ENCODE assay signal across 10 mouse cellular contexts in genomic region chr3:55600286-55600685, GRCm38 (mm10).
A peak's percentile ranks its signal among the peaks of the same experiment; 100 is the strongest.
DNase-seq lines count a peak whose midpoint lies in the region; ATAC-seq and TF ChIP-seq lines count a peak whose summit lies in the region.
"Had no signal": no experiment of that assay in that cellular context is flagged by ENCODE, and none has a peak within 500 bp of the region (broad histone marks: within the 10 kb centered on the region; RNA-seq: fewer than 3 reads in every experiment).

No protein-coding gene starts in this region.

- ATAC-seq in embryonic facial prominence, embryonic 13.5 days (ENCODE audit: insufficient number of reproducible peaks, insufficient read depth, low FRiP score, low TSS enrichment, low read depth) = no peak
- ATAC-seq in hindbrain, embryonic 16.5 days = no peak
- no peak for ATAC-seq in forebrain, postnatal 0 days

- H3K27me3 ChIP-seq in embryonic facial prominence, embryonic 13.5 days = no peaks in the 10 kb centered on the region
- no peaks in the 10 kb centered on the region for H3K27me3 ChIP-seq in hindbrain, embryonic 16.5 days (replicated peaks; ENCODE audit: control insufficient read depth, insufficient read depth, low read length)
- no peaks in the 10 kb centered on the region for H3K27me3 ChIP-seq in forebrain, postnatal 0 days (ENCODE audit: insufficient read depth, low read length)
- H3K27me3 ChIP-seq: midbrain, embryonic 12.5 days had no signal

- DNase-seq in cerebellum, postnatal 36 days = peak; percentile 51 to 54
- no peak for DNase-seq in cerebellum, adult 11 months
- DNase-seq in 3T3-L1 (ENCODE audit: low read depth, low spot score) = peak; percentile 99
- peak; percentile 27 for DNase-seq in ovary, postnatal 36 days (ENCODE audit: low spot score)
- no peak for DNase-seq in forebrain, postnatal 0 days
- DNase-seq in spleen, postnatal 10 days (ENCODE audit: low spot score in 2 of 2) = no peak

- WGBS in embryonic facial prominence, embryonic 13.5 days = 61% methylated on average over 2 of the region's 2 CpGs
- 76% methylated on average over 2 of the region's 2 CpGs for WGBS in hindbrain, embryonic 16.5 days
- WGBS in forebrain, postnatal 0 days = 75% methylated on average over 2 of the region's 2 CpGs

- peak overlapping the region; percentile 66; the same call in 1 of the 2 replicates for H3K27ac ChIP-seq in embryonic facial prominence, embryonic 13.5 days
- peak overlapping the region; percentile 39; the same call in 1 of the 2 replicates for H3K27ac ChIP-seq in hindbrain, embryonic 16.5 days (ENCODE audit: low read depth, low read length)
- no peak overlapping the region for H3K27ac ChIP-seq in forebrain, postnatal 0 days (ENCODE audit: low read depth, low read length)
- H3K27ac ChIP-seq: midbrain, embryonic 12.5 days had no signal

- H3K9me3 ChIP-seq in embryonic facial prominence, embryonic 13.5 days = no peaks in the 10 kb centered on the region
- H3K9me3 ChIP-seq in hindbrain, embryonic 16.5 days (ENCODE audit: control insufficient read depth, low read length) = no peaks in the 10 kb centered on the region
- no peaks in the 10 kb centered on the region for H3K9me3 ChIP-seq in forebrain, postnatal 0 days (ENCODE audit: low read length)
- H3K9me3 ChIP-seq: midbrain, embryonic 12.5 days had no signal

- TF ChIP-seq CTCF in forebrain, postnatal 0 days (IDR thresholded peaks at IDR 0.05; ENCODE audit: low read depth) = no peak

- H3K4me2 ChIP-seq in embryonic facial prominence, embryonic 13.5 days = no peak overlapping the region
- H3K4me2 ChIP-seq in hindbrain, embryonic 16.5 days (ENCODE audit: low read length) = no peak overlapping the region
- no peak overlapping the region for H3K4me2 ChIP-seq in forebrain, postnatal 0 days (ENCODE audit: low read depth)
- H3K4me2 ChIP-seq: midbrain, embryonic 12.5 days had no signal

- H3K4me1 ChIP-seq in embryonic facial prominence, embryonic 13.5 days = peaks cover 26% of the 10 kb centered on the region
- peaks cover 2% of the 10 kb centered on the region; the same call in 1 of the 2 replicates for H3K4me1 ChIP-seq in hindbrain, embryonic 16.5 days (ENCODE audit: control insufficient read depth, insufficient read depth, low read depth, low read length)
- H3K4me1 ChIP-seq in forebrain, postnatal 0 days (ENCODE audit: insufficient read depth) = 0 out of 2 replicates have a peak, but pooled peaks cover 3% of the 10 kb centered on the region
- H3K4me1 ChIP-seq: midbrain, embryonic 12.5 days had no signal

- no peak overlapping the region for H3K9ac ChIP-seq in embryonic facial prominence, embryonic 13.5 days
- no peak overlapping the region for H3K9ac ChIP-seq in hindbrain, embryonic 16.5 days (ENCODE audit: low read depth, low read length)
- no peak overlapping the region for H3K9ac ChIP-seq in forebrain, postnatal 0 days
- H3K9ac ChIP-seq: midbrain, embryonic 12.5 days had no signal

- no peaks in the 10 kb centered on the region for H3K36me3 ChIP-seq in embryonic facial prominence, embryonic 13.5 days
- H3K36me3 ChIP-seq in hindbrain, embryonic 16.5 days (ENCODE audit: control insufficient read depth, insufficient read depth, low read length) = no peaks in the 10 kb centered on the region
- H3K36me3 ChIP-seq in forebrain, postnatal 0 days (ENCODE audit: insufficient read depth) = no peaks in the 10 kb centered on the region
- H3K36me3 ChIP-seq: midbrain, embryonic 12.5 days had no signal

- H3K4me3 ChIP-seq in embryonic facial prominence, embryonic 13.5 days = no peak overlapping the region
- no peak overlapping the region for H3K4me3 ChIP-seq in hindbrain, embryonic 16.5 days (ENCODE audit: low read length)
- no peak overlapping the region for H3K4me3 ChIP-seq in forebrain, postnatal 0 days (ENCODE audit: low read depth, low read length)
- H3K4me3 ChIP-seq: erythroblast, embryonic 14.5 days; midbrain, embryonic 12.5 days had no signal

Comparison
In these comparisons a context has a peak if more than half of its experiments do, and no peak if none do; other contexts are left out.
1. DNase-seq: peak in cerebellum, postnatal 36 days (2 of 2), 3T3-L1 (single experiment) and ovary, postnatal 36 days (single experiment); none in cerebellum, adult 11 months (single experiment), forebrain, postnatal 0 days (single experiment) and spleen, postnatal 10 days (0 of 2).